Mouse (Mus musculus) frontal cortex, adult (tissue): ENCODE data around the gene Trmt44.
"Not testable (repeated sequence)": the region's sequence is repeated elsewhere in the genome, so short reads cannot be mapped to it uniquely, and the experiment has no call there.

ENCODE experiments used
- ATAC-seq: cut with Nextera tagmentation; 2 replicates; pipeline ENCODE4 v1.9.2; 2017; ENCODE audit warnings: mild to moderate bottlenecking, moderate library complexity, mixed read lengths; ENCODE audit not compliant: low TSS enrichment

Gene Trmt44

GRCm38 (mm10) chr5:35591497-35591896 lies 16.6 kb upstream of the Trmt44 start:
- ATAC-seq = no peak

- not testable (repeated sequence) for ATAC-seq
These were observed 9.4 kb upstream of the Trmt44 start for GRCm38 (mm10) chr5:35584259-35584658.

GRCm38 (mm10) chr5:35583221-35583783 lies 8.4 kb upstream of the Trmt44 start:
- no peak for ATAC-seq

- peak; percentile 97 for ATAC-seq
These were observed 7.8 kb upstream of the Trmt44 start, which contains the start of gene Acox3 for GRCm38 (mm10) chr5:35582445-35583220. TSS of gene Acox3 (plus strand) at chr5:35583040.

GRCm38 (mm10) chr5:35580156-35580922 lies 5.5 kb upstream of the Trmt44 start:
- ATAC-seq = no peak

- no peak for ATAC-seq
These were observed 4.5 kb upstream of the Trmt44 start for GRCm38 (mm10) chr5:35579247-35579893.

GRCm38 (mm10) chr5:35578411-35578810 lies 3.5 kb upstream of the Trmt44 start:
- ATAC-seq = no peak

- ATAC-seq = no peak
These were observed 1.6 kb upstream of the Trmt44 start for GRCm38 (mm10) chr5:35576409-35577020.

- no peak for ATAC-seq
These were observed 3.3 kb downstream of the Trmt44 start for GRCm38 (mm10) chr5:35571546-35571945.

- peak; percentile 60 for ATAC-seq
These were observed 8.2 kb downstream of the Trmt44 start for GRCm38 (mm10) chr5:35566632-35567031.

- ATAC-seq = no peak
These were observed 9.7 kb downstream of the Trmt44 start for GRCm38 (mm10) chr5:35565217-35565616.

GRCm38 (mm10) chr5:35563449-35563848 lies 11.4 kb downstream of the Trmt44 start:
- peak; percentile 21; the same call in 1 of the 2 replicates for ATAC-seq

GRCm38 (mm10) chr5:35562616-35563015 lies 12.3 kb downstream of the Trmt44 start:
- peak; percentile 78 for ATAC-seq

- no peak for ATAC-seq
These were observed 15.4 kb downstream of the Trmt44 start for GRCm38 (mm10) chr5:35559447-35559846.

- no peak for ATAC-seq
These were observed 16.8 kb downstream of the Trmt44 start for GRCm38 (mm10) chr5:35557946-35558621.

GRCm38 (mm10) chr5:35556393-35556792 lies 18.5 kb downstream of the Trmt44 start:
- no peak for ATAC-seq

- no peak for ATAC-seq
These were observed 21.9 kb downstream of the Trmt44 start for GRCm38 (mm10) chr5:35552838-35553539.

- no peak for ATAC-seq
These were observed 22.7 kb downstream of the Trmt44 start for GRCm38 (mm10) chr5:35551855-35552837.

GRCm38 (mm10) chr5:35546127-35546526 lies 28.7 kb downstream of the Trmt44 start:
- no peak for ATAC-seq
